Mouse (Mus musculus) urinary bladder, postnatal 14 days (tissue): Measurements from ENCODE around the gene Kcnk5.
A peak's percentile ranks its signal among the peaks of the same experiment; 100 is the strongest.

Source experiments
- DNase-seq: peaks from one replicate; pipeline ENCODE4 v3.0.0; 2021; ENCODE audit warnings: low spot score

Gene Kcnk5

GRCm38 (mm10) chr14:20201066-20201683 lies 19.6 kb upstream of the Kcnk5 start:
- DNase-seq: no peak

GRCm38 (mm10) chr14:20193103-20193715 lies 11.6 kb upstream of the Kcnk5 start:
- DNase-seq: no peak

GRCm38 (mm10) chr14:20191136-20191735 lies 9.6 kb upstream of the Kcnk5 start:
- no peak for DNase-seq

- no peak for DNase-seq
Observed at GRCm38 (mm10) chr14:20189751-20190150, 8.1 kb upstream of the Kcnk5 start.

- DNase-seq: no peak
Observed at GRCm38 (mm10) chr14:20185426-20185825, 3.8 kb upstream of the Kcnk5 start.

GRCm38 (mm10) chr14:20183701-20184100 lies 2.1 kb upstream of the Kcnk5 start:
- DNase-seq: no peak

GRCm38 (mm10) chr14:20182596-20182995 lies 987 bp upstream of the Kcnk5 start:
- no peak for DNase-seq

- peak; percentile 33 for DNase-seq
Observed at GRCm38 (mm10) chr14:20180751-20181162, 852 bp downstream of the Kcnk5 start.

GRCm38 (mm10) chr14:20180304-20180703 lies 1.3 kb downstream of the Kcnk5 start:
- DNase-seq: no peak

GRCm38 (mm10) chr14:20179731-20180280 lies 1.8 kb downstream of the Kcnk5 start:
- no peak for DNase-seq

GRCm38 (mm10) chr14:20179080-20179479 lies 2.5 kb downstream of the Kcnk5 start:
- no peak for DNase-seq

GRCm38 (mm10) chr14:20178593-20178992 lies 3.0 kb downstream of the Kcnk5 start:
- no peak for DNase-seq

- DNase-seq: no peak
Observed at GRCm38 (mm10) chr14:20177494-20178123, 4.0 kb downstream of the Kcnk5 start.

GRCm38 (mm10) chr14:20175705-20176104 lies 5.9 kb downstream of the Kcnk5 start:
- DNase-seq: no peak

- no peak for DNase-seq
Observed at GRCm38 (mm10) chr14:20175114-20175513, 6.5 kb downstream of the Kcnk5 start.

GRCm38 (mm10) chr14:20174696-20175095 lies 6.9 kb downstream of the Kcnk5 start:
- no peak for DNase-seq

GRCm38 (mm10) chr14:20173873-20174490 lies 7.6 kb downstream of the Kcnk5 start:
- DNase-seq: no peak

- no peak for DNase-seq
Observed at GRCm38 (mm10) chr14:20172924-20173323, 8.7 kb downstream of the Kcnk5 start.

- no peak for DNase-seq
Observed at GRCm38 (mm10) chr14:20172509-20172908, 9.1 kb downstream of the Kcnk5 start.

- no peak for DNase-seq
Observed at GRCm38 (mm10) chr14:20171840-20172239, 9.8 kb downstream of the Kcnk5 start.

- DNase-seq: no peak
Observed at GRCm38 (mm10) chr14:20169251-20169650, 12.4 kb downstream of the Kcnk5 start.

- DNase-seq: no peak
Observed at GRCm38 (mm10) chr14:20168478-20168877, 13.1 kb downstream of the Kcnk5 start.
